Mouse (Mus musculus): ENCODE results near the gene Cop1. TPM values are rescaled to one million over a fixed set of nuclear protein-coding genes. Genes with fewer than 3 reads are reported as not detected.

Cop1 gene
- polyA plus RNA-seq, 1 experiment from 2014 or later, result 44.3 TPM

GRCm38 (mm10) chr1:159331008-159331407 is 98.9 kb downstream of the Cop1 start:
- Histone ChIP-seq H3K27ac (ENCODE audit: low read depth, low read length) (no peak overlapping the region), H3K4me3 (ENCODE audit: low read length) (no peak overlapping the region), H3K4me1 (ENCODE audit: control insufficient read depth, insufficient read depth, low read length) (no peaks in the 10 kb centered on the region), H3K4me2 (replicated peaks; ENCODE audit: low read depth, low read length) (no peak overlapping the region), H3K9ac (ENCODE audit: low read depth, low read length) (no peak overlapping the region), H3K36me3 (ENCODE audit: control insufficient read depth, insufficient read depth, low read length) (peaks cover 32% of the 10 kb centered on the region), H3K9me3 (ENCODE audit: control insufficient read depth, low read length) (no peaks in the 10 kb centered on the region), H3K27me3 (ENCODE audit: control insufficient read depth, insufficient read depth, low read length) (no peaks in the 10 kb centered on the region)
- WGBS, result 85% methylated on average over 4 of the region's 4 CpGs
- no peak for ATAC-seq (ENCODE audit: low FRiP score, low TSS enrichment)

- 91% methylated on average over 4 of the region's 4 CpGs for WGBS
- peaks cover 24% of the 10 kb centered on the region for H3K36me3 ChIP-seq (ENCODE audit: control insufficient read depth, insufficient read depth, low read length)
- no peak for ATAC-seq (ENCODE audit: low FRiP score, low TSS enrichment)
- H3K27me3 ChIP-seq (ENCODE audit: control insufficient read depth, insufficient read depth, low read length), result no peaks in the 10 kb centered on the region
- no peak overlapping the region for H3K4me3 ChIP-seq (ENCODE audit: low read length)
- no peak overlapping the region for H3K4me2 ChIP-seq (replicated peaks; ENCODE audit: low read depth, low read length)
- no peaks in the 10 kb centered on the region for H3K9me3 ChIP-seq (ENCODE audit: control insufficient read depth, low read length)
- H3K27ac ChIP-seq (ENCODE audit: low read depth, low read length), result no peak overlapping the region
- no peak overlapping the region for H3K9ac ChIP-seq (ENCODE audit: low read depth, low read length)
- no peaks in the 10 kb centered on the region for H3K4me1 ChIP-seq (ENCODE audit: control insufficient read depth, insufficient read depth, low read length)
Measured at GRCm38 (mm10) chr1:159334157-159334556, 102.0 kb downstream of the Cop1 start.

- Histone ChIP-seq H3K9me3 (ENCODE audit: control insufficient read depth, low read length) (no peaks in the 10 kb centered on the region), H3K4me3 (ENCODE audit: low read length) (no peak overlapping the region), H3K27me3 (ENCODE audit: control insufficient read depth, insufficient read depth, low read length) (no peaks in the 10 kb centered on the region), H3K27ac (ENCODE audit: low read depth, low read length) (no peak overlapping the region), H3K4me1 (ENCODE audit: control insufficient read depth, insufficient read depth, low read length) (no peaks in the 10 kb centered on the region), H3K9ac (ENCODE audit: low read depth, low read length) (no peak overlapping the region), H3K36me3 (ENCODE audit: control insufficient read depth, insufficient read depth, low read length) (peaks cover 26% of the 10 kb centered on the region), H3K4me2 (replicated peaks; ENCODE audit: low read depth, low read length) (no peak overlapping the region)
- ATAC-seq (ENCODE audit: low FRiP score, low TSS enrichment), result no peak
- 65% methylated on average over 2 of the region's 2 CpGs for WGBS
Measured at GRCm38 (mm10) chr1:159342355-159342754, 110.2 kb downstream of the Cop1 start.

GRCm38 (mm10) chr1:159355027-159355570 is 123.0 kb downstream of the Cop1 start:
- 97% methylated on average over 1 of the region's 1 CpGs for WGBS
- Histone ChIP-seq H3K27ac (ENCODE audit: low read depth, low read length) (no peak overlapping the region), H3K36me3 (ENCODE audit: control insufficient read depth, insufficient read depth, low read length) (no peaks in the 10 kb centered on the region; the same call in 1 of the 2 replicates), H3K9me3 (ENCODE audit: control insufficient read depth, low read length) (peaks cover under 1% of the 10 kb centered on the region; the same call in 1 of the 2 replicates), H3K9ac (ENCODE audit: low read depth, low read length) (no peak overlapping the region), H3K4me2 (replicated peaks; ENCODE audit: low read depth, low read length) (no peak overlapping the region), H3K4me1 (ENCODE audit: control insufficient read depth, insufficient read depth, low read length) (no peaks in the 10 kb centered on the region), H3K27me3 (ENCODE audit: control insufficient read depth, insufficient read depth, low read length) (no peaks in the 10 kb centered on the region), H3K4me3 (ENCODE audit: low read length) (no peak overlapping the region)
- ATAC-seq (ENCODE audit: low FRiP score, low TSS enrichment), result no peak

GRCm38 (mm10) chr1:159358713-159359112 is 126.6 kb downstream of the Cop1 start:
- H3K9ac ChIP-seq (ENCODE audit: low read depth, low read length), result no peak overlapping the region
- peaks cover 3% of the 10 kb centered on the region; the same call in 1 of the 2 replicates for H3K9me3 ChIP-seq (ENCODE audit: control insufficient read depth, low read length)
- H3K4me1 ChIP-seq (ENCODE audit: control insufficient read depth, insufficient read depth, low read length), result no peaks in the 10 kb centered on the region
- ATAC-seq (ENCODE audit: low FRiP score, low TSS enrichment), result no peak
- H3K27ac ChIP-seq (ENCODE audit: low read depth, low read length), result no peak overlapping the region
- WGBS, result 77% methylated on average over 5 of the region's 5 CpGs
- no peak overlapping the region for H3K4me3 ChIP-seq (ENCODE audit: low read length)
- no peaks in the 10 kb centered on the region for H3K27me3 ChIP-seq (ENCODE audit: control insufficient read depth, insufficient read depth, low read length)
- H3K4me2 ChIP-seq (replicated peaks; ENCODE audit: low read depth, low read length), result no peak overlapping the region
- no peaks in the 10 kb centered on the region for H3K36me3 ChIP-seq (ENCODE audit: control insufficient read depth, insufficient read depth, low read length)

DNA sequence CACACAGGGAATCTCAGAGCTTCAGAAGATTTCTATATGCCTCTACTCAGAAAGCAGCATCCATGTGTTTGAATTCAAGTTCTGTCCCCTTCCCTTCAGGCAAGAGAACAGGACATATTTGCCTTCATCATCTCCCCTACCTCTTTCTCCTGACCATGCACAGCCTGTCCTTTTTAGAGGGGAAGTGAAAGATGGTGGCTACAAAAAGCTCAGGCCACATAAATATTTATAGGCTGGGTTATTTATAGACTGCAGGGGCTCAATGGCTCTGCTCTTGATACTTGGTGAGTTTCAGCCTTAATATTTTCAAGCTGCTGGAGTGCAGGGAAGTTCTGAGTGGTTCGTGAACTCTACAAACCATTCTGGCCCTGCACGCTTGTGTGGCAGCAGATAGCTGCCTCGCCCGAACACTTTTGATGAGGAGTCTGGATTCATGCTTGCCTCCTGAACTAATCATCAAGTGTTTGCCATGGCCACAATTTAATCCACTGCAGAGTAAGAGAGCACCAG is 139.8 kb downstream of the Cop1 start:
- Histone ChIP-seq H3K27me3 (ENCODE audit: control insufficient read depth, insufficient read depth, low read length) (no peaks in the 10 kb centered on the region), H3K9ac (ENCODE audit: low read depth, low read length) (no peak overlapping the region), H3K9me3 (ENCODE audit: control insufficient read depth, low read length) (no peaks in the 10 kb centered on the region), H3K4me3 (ENCODE audit: low read length) (no peak overlapping the region), H3K36me3 (ENCODE audit: control insufficient read depth, insufficient read depth, low read length) (no peaks in the 10 kb centered on the region), H3K27ac (ENCODE audit: low read depth, low read length) (no peak overlapping the region), H3K4me1 (ENCODE audit: control insufficient read depth, insufficient read depth, low read length) (no peaks in the 10 kb centered on the region), H3K4me2 (replicated peaks; ENCODE audit: low read depth, low read length) (no peak overlapping the region)
- 55% methylated on average over 4 of the region's 4 CpGs for WGBS
- ATAC-seq (ENCODE audit: low FRiP score, low TSS enrichment), result no peak

GRCm38 (mm10) chr1:159382218-159382617 is 150.1 kb downstream of the Cop1 start:
- Histone ChIP-seq H3K27me3 (ENCODE audit: control insufficient read depth, insufficient read depth, low read length) (no peaks in the 10 kb centered on the region), H3K36me3 (ENCODE audit: control insufficient read depth, insufficient read depth, low read length) (no peaks in the 10 kb centered on the region), H3K4me3 (ENCODE audit: low read length) (no peak overlapping the region), H3K4me2 (replicated peaks; ENCODE audit: low read depth, low read length) (no peak overlapping the region), H3K9me3 (ENCODE audit: control insufficient read depth, low read length) (no peaks in the 10 kb centered on the region), H3K9ac (ENCODE audit: low read depth, low read length) (no peak overlapping the region), H3K4me1 (ENCODE audit: control insufficient read depth, insufficient read depth, low read length) (peaks cover 3% of the 10 kb centered on the region; the same call in 1 of the 2 replicates), H3K27ac (ENCODE audit: low read depth, low read length) (no peak overlapping the region)
- no peak for ATAC-seq (ENCODE audit: low FRiP score, low TSS enrichment)
- 64% methylated on average over 1 of the region's 1 CpGs for WGBS

GRCm38 (mm10) chr1:159382916-159383315 is 150.8 kb downstream of the Cop1 start:
- Histone ChIP-seq H3K4me1 (ENCODE audit: control insufficient read depth, insufficient read depth, low read length) (peaks cover 3% of the 10 kb centered on the region; the same call in 1 of the 2 replicates), H3K9ac (ENCODE audit: low read depth, low read length) (no peak overlapping the region), H3K9me3 (ENCODE audit: control insufficient read depth, low read length) (no peaks in the 10 kb centered on the region), H3K36me3 (ENCODE audit: control insufficient read depth, insufficient read depth, low read length) (no peaks in the 10 kb centered on the region), H3K27ac (ENCODE audit: low read depth, low read length) (no peak overlapping the region), H3K4me2 (replicated peaks; ENCODE audit: low read depth, low read length) (no peak overlapping the region), H3K4me3 (ENCODE audit: low read length) (no peak overlapping the region), H3K27me3 (ENCODE audit: control insufficient read depth, insufficient read depth, low read length) (no peaks in the 10 kb centered on the region)
- 91% methylated on average over 2 of the region's 2 CpGs for WGBS
- ATAC-seq (ENCODE audit: low FRiP score, low TSS enrichment), result no peak

DNA sequence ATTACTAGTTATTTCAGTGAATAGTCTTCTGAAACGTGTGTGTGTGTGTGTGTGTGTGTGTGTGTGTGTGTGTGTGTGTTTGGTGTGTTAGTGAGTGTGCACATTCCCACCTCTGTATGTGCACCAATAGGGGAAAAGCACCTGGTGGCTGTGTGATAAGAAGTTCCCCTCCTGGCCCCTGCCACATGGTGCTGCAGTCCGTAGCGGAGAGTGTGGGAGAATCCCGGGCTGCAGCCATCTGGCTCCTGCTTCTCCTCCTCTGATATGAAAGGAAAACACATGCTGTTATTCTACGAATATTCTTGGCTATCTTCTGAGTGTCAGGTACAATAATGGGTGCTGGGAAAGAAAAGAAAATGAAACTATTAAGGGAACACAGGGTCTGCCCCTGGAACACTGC is 154.3 kb downstream of the Cop1 start:
- H3K27me3 ChIP-seq (ENCODE audit: control insufficient read depth, insufficient read depth, low read length), result no peaks in the 10 kb centered on the region
- H3K9me3 ChIP-seq (ENCODE audit: control insufficient read depth, low read length), result no peaks in the 10 kb centered on the region
- 59% methylated on average over 5 of the region's 5 CpGs for whole genome bisulfite sequencing
- H3K9ac ChIP-seq (ENCODE audit: low read depth, low read length), result no peak overlapping the region
- ATAC-seq (ENCODE audit: low FRiP score, low TSS enrichment), result no peak
- peaks cover 3% of the 10 kb centered on the region for H3K4me1 ChIP-seq (ENCODE audit: control insufficient read depth, insufficient read depth, low read length)
- H3K27ac ChIP-seq (ENCODE audit: low read depth, low read length), result no peak overlapping the region
- no peak overlapping the region for H3K4me3 ChIP-seq (ENCODE audit: low read length)
- H3K4me2 ChIP-seq (replicated peaks; ENCODE audit: low read depth, low read length), result no peak overlapping the region
- H3K36me3 ChIP-seq (ENCODE audit: control insufficient read depth, insufficient read depth, low read length), result no peaks in the 10 kb centered on the region
